In the genomic region with DNA sequence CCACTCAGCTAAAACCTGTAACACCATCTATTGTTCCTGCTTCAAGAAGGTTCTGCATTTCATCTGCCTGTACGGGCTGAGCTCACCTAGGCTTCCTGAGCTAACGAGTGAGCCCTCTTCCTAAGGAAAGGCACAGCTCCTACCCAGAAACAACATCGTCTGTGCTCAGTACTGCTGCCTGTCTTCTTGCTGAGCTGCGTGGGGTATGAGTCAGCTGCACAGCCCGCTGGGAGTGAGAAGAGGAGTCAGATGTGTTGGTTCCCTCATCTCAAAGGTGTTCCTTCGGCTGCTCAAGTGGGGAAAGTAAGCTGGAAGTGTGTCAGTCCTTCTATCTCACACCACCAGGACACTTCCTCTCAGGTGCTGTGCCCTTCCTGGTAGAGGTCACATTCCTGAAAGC, we compare ENCODE assay signal across 23 mouse cellular contexts.
DNase-seq lines count a peak whose midpoint lies in the region; ATAC-seq lines count a peak whose summit lies in the region.
"Had no signal": no experiment of that assay in that cellular context is flagged by ENCODE, and none has a peak within 500 bp of the region (broad histone marks: within the 10 kb centered on the region; RNA-seq: fewer than 3 reads in every experiment).

No protein-coding gene starts in this region.

- peaks cover 20% of the 10 kb centered on the region for H3K4me1 ChIP-seq in hindbrain, embryonic 10.5 days (replicated peaks)
- no peaks in the 10 kb centered on the region for H3K4me1 ChIP-seq in hindbrain, embryonic 14.5 days (replicated peaks; ENCODE audit: control insufficient read depth, insufficient read depth, low read length)
- H3K4me1 ChIP-seq in embryonic facial prominence, embryonic 10.5 days, result peaks cover 23% of the 10 kb centered on the region
- H3K4me1 ChIP-seq in forebrain, embryonic 12.5 days, result 0 out of 2 replicates have a peak, but pooled peaks cover 2% of the 10 kb centered on the region
- H3K4me1 ChIP-seq: hindbrain, embryonic 12.5 days had no signal

- H3K36me3 ChIP-seq in hindbrain, embryonic 10.5 days, result no peaks in the 10 kb centered on the region
- H3K36me3 ChIP-seq in hindbrain, embryonic 14.5 days (replicated peaks; ENCODE audit: control insufficient read depth, insufficient read depth), result 0 out of 2 replicates have a peak, but pooled peaks cover 3% of the 10 kb centered on the region
- H3K36me3 ChIP-seq in embryonic facial prominence, embryonic 10.5 days (replicated peaks), result no peaks in the 10 kb centered on the region
- no peaks in the 10 kb centered on the region for H3K36me3 ChIP-seq in forebrain, embryonic 12.5 days (replicated peaks)
- H3K36me3 ChIP-seq: embryonic facial prominence, embryonic 12.5 days; hindbrain, embryonic 12.5 days had no signal

- no peak for DNase-seq in hindbrain, embryonic 10.5 days (ENCODE audit: low spot score)
- DNase-seq in hindbrain, embryonic 14.5 days (ENCODE audit: low spot score), result no peak
- DNase-seq in right cerebral cortex, adult 18-20 months, result peak; percentile 67
- no peak for DNase-seq in right cerebral cortex, postnatal 36 days (ENCODE audit: low spot score in 2 of 2)
- no peak for DNase-seq in embryonic facial prominence, embryonic 10.5 days (ENCODE audit: low spot score)
- DNase-seq: adrenal gland, postnatal 25 days; cerebellum, adult 2 months; cerebellum, postnatal 10 days; embryo, embryonic 11 days; gastrocnemius, adult 2 months; gastrocnemius, postnatal 25 days; heart, postnatal 36 days; kidney, adult 11 months had no signal

- no peaks in the 10 kb centered on the region for H3K27me3 ChIP-seq in hindbrain, embryonic 10.5 days (ENCODE audit: insufficient read depth, poor library complexity, severe bottlenecking)
- no peaks in the 10 kb centered on the region for H3K27me3 ChIP-seq in hindbrain, embryonic 14.5 days (ENCODE audit: control insufficient read depth, insufficient read depth, low read length)
- no peaks in the 10 kb centered on the region for H3K27me3 ChIP-seq in embryonic facial prominence, embryonic 10.5 days (replicated peaks; ENCODE audit: low read depth, poor library complexity, severe bottlenecking)
- no peaks in the 10 kb centered on the region for H3K27me3 ChIP-seq in forebrain, embryonic 12.5 days
- H3K27me3 ChIP-seq: embryonic facial prominence, embryonic 12.5 days; heart, embryonic 13.5 days; hindbrain, embryonic 12.5 days had no signal

- H3K9ac ChIP-seq in hindbrain, embryonic 14.5 days, result no peak overlapping the region
- no peak overlapping the region for H3K9ac ChIP-seq in forebrain, embryonic 12.5 days
- H3K9ac ChIP-seq: embryonic facial prominence, embryonic 12.5 days; heart, embryonic 13.5 days; hindbrain, embryonic 12.5 days had no signal

- H3K4me2 ChIP-seq in hindbrain, embryonic 14.5 days (replicated peaks), result no peak overlapping the region
- no peak overlapping the region for H3K4me2 ChIP-seq in forebrain, embryonic 12.5 days
- H3K4me2 ChIP-seq: embryonic facial prominence, embryonic 12.5 days; heart, embryonic 13.5 days; hindbrain, embryonic 12.5 days had no signal

- ATAC-seq in hindbrain, embryonic 14.5 days (ENCODE audit: low FRiP score), result no peak
- ATAC-seq in granulocyte monocyte progenitor cell, adult 5-6 weeks (replicated peaks; ENCODE audit: poor library complexity, severe bottlenecking), result no peak
- ATAC-seq in forebrain, embryonic 12.5 days (ENCODE audit: low FRiP score), result no peak
- ATAC-seq: activated CD4-positive, CD25-positive, alpha-beta regulatory T cell, adult 4 months; CD4-positive, CD25-positive, alpha-beta regulatory T cell, adult 4 months; forebrain, embryonic 14.5 days; hindbrain, postnatal 0 days had no signal

- 0 out of 2 replicates have a peak overlapping the region, but pooled peaks have one; percentile 50 for H3K27ac ChIP-seq in hindbrain, embryonic 10.5 days
- H3K27ac ChIP-seq in hindbrain, embryonic 14.5 days, result no peak overlapping the region
- H3K27ac ChIP-seq in embryonic facial prominence, embryonic 10.5 days (replicated peaks), result peak overlapping the region; percentile 49; the same call in 1 of the 2 replicates
- H3K27ac ChIP-seq in forebrain, embryonic 12.5 days, result no peak overlapping the region
- H3K27ac ChIP-seq: gastrocnemius, adult 2 months; heart, embryonic 13.5 days; hindbrain, embryonic 12.5 days; hindbrain, postnatal 0 days had no signal

- no peak overlapping the region for H3K4me3 ChIP-seq in hindbrain, embryonic 10.5 days
- H3K4me3 ChIP-seq in hindbrain, embryonic 14.5 days (replicated peaks; ENCODE audit: low read length), result no peak overlapping the region
- no peak overlapping the region for H3K4me3 ChIP-seq in embryonic facial prominence, embryonic 10.5 days
- no peak overlapping the region for H3K4me3 ChIP-seq in forebrain, embryonic 12.5 days (replicated peaks)
- H3K4me3 ChIP-seq: embryonic facial prominence, embryonic 12.5 days; gastrocnemius, adult 2 months; heart, embryonic 13.5 days; hindbrain, embryonic 12.5 days had no signal

- WGBS in hindbrain, embryonic 10.5 days, result 70% methylated on average over 6 of the region's 6 CpGs
- WGBS in hindbrain, embryonic 14.5 days, result 70% methylated on average over 6 of the region's 6 CpGs
- 77% methylated on average over 6 of the region's 6 CpGs for WGBS in embryonic facial prominence, embryonic 10.5 days
- 56% methylated on average over 6 of the region's 6 CpGs for WGBS in forebrain, embryonic 12.5 days

- no peaks in the 10 kb centered on the region for H3K9me3 ChIP-seq in hindbrain, embryonic 10.5 days
- no peaks in the 10 kb centered on the region for H3K9me3 ChIP-seq in hindbrain, embryonic 14.5 days (ENCODE audit: control insufficient read depth, low read length)
- H3K9me3 ChIP-seq in embryonic facial prominence, embryonic 10.5 days, result no peaks in the 10 kb centered on the region
- H3K9me3 ChIP-seq in forebrain, embryonic 12.5 days, result no peaks in the 10 kb centered on the region
- H3K9me3 ChIP-seq: embryonic facial prominence, embryonic 12.5 days; G1E; heart, embryonic 13.5 days; hindbrain, embryonic 12.5 days had no signal

Comparison
In these comparisons a context has a peak if more than half of its experiments do, and no peak if none do; other contexts are left out.
1. H3K27ac ChIP-seq: peak in hindbrain, embryonic 10.5 days (single experiment) and embryonic facial prominence, embryonic 10.5 days (single experiment); none in hindbrain, embryonic 14.5 days (single experiment) and forebrain, embryonic 12.5 days (single experiment).